Mouse (Mus musculus) urinary bladder, adult 18-20 months (tissue): ENCODE data around the gene Vmn1r93.
"Not testable (repeated sequence)": the region's sequence is repeated elsewhere in the genome, so short reads cannot be mapped to it uniquely, and the experiment has no call there.

Source experiments
- DNase-seq, 2 experiments: peaks; one replicate each; pipeline ENCODE4 v3.0.0; 2022; ENCODE audit warnings: low spot score in 2 of 2, mixed read lengths in 2 of 2

The Vmn1r93 gene

GRCm38 (mm10) chr7:20138988-20139387 lies at the start of gene Vmn1r93:
Vmn1r93 (minus strand) TSS chr7:20139088.
- not testable (repeated sequence) for DNase-seq

- not testable (repeated sequence) for DNase-seq
Measured at GRCm38 (mm10) chr7:20168277-20168676, 29.4 kb upstream of the Vmn1r93 start, which contains the start of gene Vmn1r94. Vmn1r94 (minus strand) TSS chr7:20168377.

- not testable (repeated sequence) for DNase-seq
Measured at GRCm38 (mm10) chr7:20122479-20122878, 16.4 kb downstream of the Vmn1r93 start, which contains the start of gene Gm16442. Gm16442 (minus strand) TSS chr7:20122579.

GRCm38 (mm10) chr7:20099380-20099779 lies 39.5 kb downstream of the Vmn1r93 start, which contains the start of gene Vmn1r91:
Vmn1r91 (plus strand) TSS chr7:20099680.
- DNase-seq: not testable (repeated sequence)
